Mouse (Mus musculus) right cerebral cortex, postnatal 14 days (tissue): ENCODE measurements at regions not wholly inside any gene's neighbourhood (a gene's known extent, or its start where the extent isn't known, plus 50 kb on each side); places are given as distances from the start of the nearest gene placed in this dataset.

Experiments
- DNase-seq: peaks from one replicate; pipeline ENCODE4 v3.0.0; 2022

GRCm38 (mm10) chr12:28176016-28176415 lies 376.2 kb downstream of the Dcdc2c start:
- no peak for DNase-seq

- DNase-seq, result no peak
These were observed 378.1 kb downstream of the Dcdc2c start for GRCm38 (mm10) chr12:28174078-28174477.

DNA sequence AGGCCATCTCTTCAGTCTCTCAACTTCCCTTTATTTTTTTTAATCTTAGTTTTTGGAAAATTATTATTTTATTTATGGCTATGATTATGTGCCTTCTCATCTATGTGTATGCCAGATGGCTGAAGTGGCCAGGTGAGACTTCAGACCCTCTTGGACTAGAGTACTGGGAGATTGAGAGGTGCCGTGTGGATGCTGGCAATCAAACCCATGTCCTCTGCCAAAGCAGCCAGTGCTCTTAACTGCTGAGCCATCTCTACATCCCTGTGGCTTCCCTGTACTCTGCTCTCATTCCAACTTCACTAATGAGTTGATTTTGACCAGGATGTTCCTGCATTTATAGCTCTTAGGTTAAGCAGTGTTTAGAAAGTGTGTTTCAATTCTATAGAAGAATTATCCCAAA lies 393.4 kb downstream of the Dcdc2c start:
- no peak for DNase-seq

DNA sequence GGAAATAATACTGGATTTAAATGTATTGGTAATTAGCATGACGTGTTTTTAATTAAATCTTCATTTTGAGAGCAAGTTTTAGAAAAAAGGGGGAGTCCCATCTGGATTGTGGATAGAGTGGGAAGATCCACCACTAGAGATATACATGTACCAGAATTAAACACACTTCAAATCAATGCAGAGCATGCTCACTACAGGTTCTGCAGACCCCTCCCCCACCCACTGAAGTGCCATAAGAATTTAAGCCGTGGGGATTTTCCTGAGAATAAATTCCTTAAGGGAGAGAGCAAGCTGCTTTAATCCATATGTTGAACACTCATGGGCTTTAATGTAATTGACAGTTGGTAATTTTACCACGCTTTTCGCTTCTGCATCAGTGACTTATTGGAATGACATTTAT lies 401.4 kb downstream of the Dcdc2c start:
- DNase-seq, result peak; percentile 37

DNA sequence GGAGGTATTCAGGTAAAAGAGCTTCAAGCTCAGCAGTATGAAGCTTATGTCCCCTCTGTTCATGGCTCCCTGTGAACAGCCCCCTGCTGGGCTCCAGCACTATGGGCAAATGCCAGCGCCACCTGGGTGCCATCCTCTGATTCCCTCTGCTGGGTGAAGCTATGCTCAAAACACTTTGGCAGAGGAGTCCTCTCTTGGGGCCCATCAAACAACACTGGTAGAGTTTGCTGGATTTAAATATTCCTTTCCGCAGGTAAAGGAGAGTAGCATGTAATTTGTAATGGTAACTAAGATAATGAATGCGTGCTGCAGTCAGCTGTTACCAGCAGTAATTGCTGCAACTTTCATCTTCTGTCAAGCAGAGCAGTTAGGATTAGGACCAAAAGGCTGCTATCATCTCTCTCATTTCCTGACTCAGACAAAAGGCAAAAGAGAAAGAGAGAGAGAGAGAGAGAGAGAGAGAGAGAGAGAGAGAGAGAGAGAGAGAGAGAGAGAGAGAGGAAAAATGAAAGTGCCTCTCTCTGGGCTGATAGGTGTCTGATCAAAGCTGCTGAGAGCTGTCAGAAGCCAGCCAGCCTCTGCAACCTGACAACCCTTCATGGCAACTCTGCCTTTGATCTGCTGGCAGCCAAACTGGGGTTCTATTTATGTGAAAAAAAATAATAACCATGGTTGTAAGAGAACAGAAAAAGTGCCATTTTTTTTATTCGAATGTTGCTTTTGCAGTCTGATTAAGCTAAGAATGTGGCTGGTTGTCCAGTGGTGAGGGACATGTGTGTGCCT lies 416.2 kb downstream of the Dcdc2c start:
- no peak for DNase-seq

DNA sequence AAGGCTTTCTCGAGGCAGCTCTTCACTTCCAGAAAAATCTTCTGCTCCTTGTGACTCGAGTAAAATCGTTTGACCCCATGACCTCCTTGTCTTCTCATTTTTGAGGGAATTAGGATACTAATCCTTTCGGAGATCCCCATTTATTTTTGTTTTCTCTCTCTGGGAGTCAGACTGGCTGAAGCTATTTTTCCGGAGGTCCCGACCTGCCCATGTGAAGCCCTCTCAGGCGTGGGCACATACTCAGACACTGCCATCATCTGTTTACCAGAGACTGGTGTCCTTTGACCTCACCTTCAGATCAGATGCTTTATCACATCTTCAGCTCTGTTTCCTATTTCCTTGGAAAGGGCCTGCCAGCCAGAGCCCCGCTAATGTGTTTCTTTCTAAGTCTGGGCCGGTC lies 429.4 kb downstream of the Dcdc2c start:
- no peak for DNase-seq

- no peak for DNase-seq
These were observed 432.1 kb downstream of the Dcdc2c start for GRCm38 (mm10) chr12:28120106-28120505.

- no peak for DNase-seq
These were observed 461.5 kb downstream of the Dcdc2c start for GRCm38 (mm10) chr12:28090673-28091072.

DNA sequence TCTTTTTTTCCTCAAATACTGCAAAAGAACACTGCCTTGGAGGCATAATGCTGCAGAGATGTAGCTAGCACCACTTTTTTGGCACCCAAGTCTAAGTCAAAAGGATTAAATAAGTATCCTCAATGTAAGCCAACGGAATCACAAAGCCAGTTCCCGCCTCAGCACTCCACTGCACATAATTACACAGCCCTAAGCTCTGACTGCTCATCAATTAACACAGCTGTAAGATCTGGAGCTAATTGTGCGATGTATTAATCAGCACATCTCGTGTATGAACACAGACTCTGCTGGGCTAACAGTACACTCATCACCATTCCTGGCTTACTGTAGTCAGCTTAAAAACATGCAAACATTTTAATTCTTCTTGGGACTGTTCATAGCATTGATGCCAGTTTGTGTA lies 466.7 kb downstream of the Dcdc2c start:
- no peak for DNase-seq

GRCm38 (mm10) chr12:28076606-28077005 lies 475.6 kb downstream of the Dcdc2c start:
- DNase-seq, result no peak

- no peak for DNase-seq
These were observed 483.6 kb downstream of the Dcdc2c start for GRCm38 (mm10) chr12:28068584-28068983.

- DNase-seq, result no peak
These were observed 491.9 kb downstream of the Dcdc2c start for GRCm38 (mm10) chr12:28060281-28060680.

- peak; percentile 18 for DNase-seq
These were observed 496.5 kb downstream of the Dcdc2c start for GRCm38 (mm10) chr12:28055518-28056280.

GRCm38 (mm10) chr12:28054444-28054843 lies 497.8 kb downstream of the Dcdc2c start:
- no peak for DNase-seq

DNA sequence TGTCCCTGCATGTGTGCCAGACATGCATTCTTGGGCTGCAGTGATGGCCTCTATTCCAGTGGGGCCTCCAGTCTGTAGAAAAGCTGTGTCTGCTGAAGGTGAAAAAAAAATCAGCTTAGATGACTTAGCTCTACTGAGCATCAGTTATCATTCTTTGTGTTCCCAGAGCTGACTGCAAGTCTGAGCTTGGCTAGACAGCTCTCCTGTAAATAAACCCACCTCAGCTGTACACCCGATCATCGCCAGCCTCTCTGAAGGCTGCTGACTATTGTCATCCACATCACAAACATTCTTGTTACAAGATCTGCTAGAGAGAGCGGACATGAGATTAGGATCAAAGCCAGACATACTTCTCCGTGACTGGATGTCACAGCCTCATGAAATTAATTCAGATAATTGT lies 504.2 kb downstream of the Dcdc2c start:
- no peak for DNase-seq

DNA sequence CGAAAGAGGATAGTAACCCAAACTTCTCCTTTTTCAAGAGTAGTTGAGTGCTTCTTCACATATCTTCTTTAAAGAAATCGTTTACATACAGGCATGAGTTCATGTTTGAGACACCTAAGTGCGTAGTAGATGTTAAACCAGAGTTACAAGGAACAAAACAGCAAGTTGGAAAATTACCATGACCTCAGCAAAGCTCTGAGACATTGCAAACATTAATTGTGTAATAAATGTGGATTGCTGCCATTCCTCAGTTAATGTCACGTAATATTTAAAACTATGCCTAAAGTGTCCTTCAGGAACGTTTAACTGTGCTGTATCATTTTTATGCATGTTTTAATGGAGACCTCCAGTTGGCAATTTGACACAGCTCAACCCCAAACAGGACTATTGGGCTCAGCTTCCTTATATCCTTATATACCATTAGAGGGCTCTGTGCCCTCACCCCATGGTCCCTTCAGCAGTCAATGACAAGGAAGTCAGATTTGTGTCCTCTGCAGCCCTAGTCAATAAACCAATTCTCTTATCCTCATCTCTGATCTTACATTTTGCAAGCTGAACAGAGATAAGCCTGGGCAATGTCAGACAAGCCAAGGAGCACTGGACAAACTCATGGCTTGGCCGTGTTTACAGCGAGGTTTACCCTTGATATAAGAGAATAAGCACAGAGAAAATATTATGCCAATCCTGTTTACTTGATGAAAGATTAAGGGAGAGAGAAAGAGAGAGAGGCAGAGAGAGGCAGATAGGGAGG lies 513.9 kb downstream of the Dcdc2c start:
- no peak for DNase-seq

DNA sequence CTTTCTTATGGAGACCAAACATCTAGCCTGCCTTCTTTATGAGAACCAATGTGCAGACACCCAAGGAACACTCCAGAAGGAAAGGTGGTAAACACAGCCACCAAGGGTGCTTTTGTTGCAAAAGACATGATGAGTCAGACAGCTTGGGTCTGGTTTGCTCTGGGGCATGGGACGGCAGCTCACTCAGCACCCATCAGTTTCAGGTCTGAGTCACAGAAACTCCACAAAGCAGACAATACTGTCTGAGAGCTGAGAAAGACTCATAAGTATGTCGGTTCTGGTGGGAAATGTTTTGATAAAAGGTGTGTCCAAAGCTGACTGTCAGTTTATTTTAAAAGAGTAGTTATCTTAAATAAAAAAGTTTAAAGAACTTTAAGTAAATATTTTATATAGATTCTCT lies 553.0 kb downstream of the Dcdc2c start:
- DNase-seq, result no peak

GRCm38 (mm10) chr12:27992152-27992551 lies 560.0 kb downstream of the Dcdc2c start:
- no peak for DNase-seq

DNA sequence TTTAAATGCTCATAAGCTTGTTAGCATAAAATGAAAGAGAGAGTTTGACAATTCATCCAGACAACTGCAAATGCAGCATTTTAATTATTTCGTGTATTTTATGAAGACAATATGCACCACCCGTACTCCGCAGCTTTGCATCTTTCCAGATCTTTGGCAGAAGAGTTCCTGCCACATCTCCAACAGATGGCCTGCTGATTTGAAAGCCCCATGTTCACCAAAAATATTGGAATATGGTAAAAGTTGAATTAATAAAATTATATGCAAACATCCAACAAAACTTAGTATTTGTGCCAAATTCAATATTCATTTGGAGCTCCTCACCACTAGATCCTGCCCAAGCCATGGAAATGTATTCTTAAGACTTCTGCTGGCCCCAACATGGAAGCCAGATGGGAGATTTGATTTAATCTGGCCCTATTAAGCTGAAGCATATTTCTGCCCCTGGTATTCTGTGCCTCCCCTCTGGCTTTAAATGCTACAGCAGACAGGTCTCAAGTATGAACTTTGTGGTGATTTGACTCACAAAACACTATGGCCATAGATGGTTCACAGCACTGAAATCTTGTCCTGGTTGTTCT lies 567.8 kb downstream of the Dcdc2c start:
- no peak for DNase-seq

DNA sequence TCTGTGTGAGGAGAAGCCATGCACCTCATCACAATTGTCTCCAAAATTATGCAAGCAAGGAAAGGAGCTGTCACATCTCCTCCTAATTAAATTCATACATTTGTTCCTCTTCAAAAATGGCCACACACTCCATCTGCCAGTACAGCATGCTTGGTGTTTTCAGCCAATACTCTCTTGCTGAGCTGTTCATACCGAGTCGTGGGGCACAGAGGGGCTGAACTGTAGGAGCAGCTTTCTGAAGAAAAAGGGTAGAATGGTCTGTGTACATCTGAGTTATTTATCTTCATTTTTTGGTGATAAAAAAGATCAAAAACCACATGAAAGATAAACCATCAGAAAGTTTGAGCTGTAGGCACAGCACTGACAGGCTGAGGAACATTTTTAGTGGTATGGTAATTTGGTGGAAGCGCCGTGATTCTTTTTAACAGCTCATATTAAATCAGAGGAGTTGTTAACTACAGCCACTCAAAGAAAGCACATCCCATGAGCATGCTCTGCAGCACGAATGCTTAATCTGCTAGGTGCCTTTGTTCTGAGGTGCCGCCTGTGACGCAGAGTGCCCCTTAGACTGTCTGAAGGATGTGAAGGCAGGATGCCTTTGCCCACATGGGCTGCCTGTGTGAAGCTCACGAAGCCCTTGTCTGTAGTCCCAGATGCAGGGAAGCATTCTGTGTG lies 573.8 kb downstream of the Dcdc2c start:
- peak; percentile 12 for DNase-seq

DNA sequence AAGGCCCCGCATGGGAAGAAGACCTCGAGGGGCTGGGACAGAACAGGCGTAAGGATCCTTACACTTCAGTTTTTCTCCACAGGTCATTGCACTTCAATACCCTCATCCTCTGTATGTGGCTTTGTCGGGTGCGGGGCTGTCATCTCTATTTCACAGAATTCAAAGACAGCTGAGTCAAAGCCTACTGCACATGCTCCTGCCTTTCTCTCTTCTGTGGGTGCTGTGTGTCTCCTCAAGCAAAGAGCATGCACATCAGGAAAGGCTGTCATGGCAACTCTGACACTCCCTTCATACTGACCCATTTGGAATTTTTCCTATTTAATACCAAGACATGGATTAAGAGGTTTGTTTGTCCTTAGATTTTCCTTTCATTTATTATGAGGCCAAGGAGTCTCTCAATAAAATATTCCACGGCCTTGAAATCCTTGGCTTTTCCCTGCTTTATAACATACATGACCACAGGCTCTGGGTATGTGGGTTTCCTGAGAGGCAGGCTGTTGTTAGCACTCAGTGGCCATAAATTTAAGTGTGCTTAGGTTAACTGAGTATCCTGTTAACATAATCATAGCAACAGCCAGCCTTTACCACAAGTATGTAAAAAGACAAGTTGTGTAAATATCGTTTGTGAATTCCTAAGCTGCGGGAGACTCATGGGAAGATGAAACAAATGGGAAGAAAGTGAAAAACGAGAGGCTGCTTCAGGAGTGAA lies 574.5 kb downstream of the Dcdc2c start:
- DNase-seq, result no peak

DNA sequence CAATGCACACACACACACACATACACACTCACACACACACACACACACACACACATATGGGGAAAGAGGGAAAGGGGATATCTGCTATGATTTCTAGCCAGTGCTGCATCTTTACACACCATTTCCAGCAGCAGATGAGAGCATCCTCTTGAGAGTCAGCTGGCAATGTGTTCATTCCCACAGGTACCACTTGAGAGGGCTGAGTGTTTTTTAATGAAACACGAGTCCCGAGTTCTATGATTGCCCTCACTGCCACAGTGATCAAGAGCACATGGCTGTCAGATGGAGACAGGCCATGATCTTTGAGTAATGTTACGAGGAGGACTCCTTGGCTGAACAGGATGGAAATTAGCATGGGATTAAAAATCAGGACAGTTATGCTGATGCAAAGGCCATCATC lies 589.3 kb downstream of the Dcdc2c start:
- DNase-seq, result no peak
